Mouse (Mus musculus) left cerebral cortex, postnatal 4 days (tissue): ENCODE results near the gene Smim1. TPM values are rescaled to one million over a fixed set of nuclear protein-coding genes. Genes with fewer than 3 reads are reported as not detected.

Experiments
- DNase-seq: peaks from one replicate; pipeline ENCODE4 v3.0.0-alpha.2; 2022
- intact Hi-C: fragments of 180-260 bp; cut with DNase I; formaldehyde crosslinking; loops from one replicate; pipeline ENCODE4 v1.15.1; 2025
- total RNA-seq, 2 experiments: library from RNA; stranded (reverse); gene quantifications; 2 replicates each; pipeline ENCODE4 v1.2.3; 2021

Gene Smim1
- 1 to 10 TPM; 2.0 to 2.1 TPM for total RNA-seq

DNA sequence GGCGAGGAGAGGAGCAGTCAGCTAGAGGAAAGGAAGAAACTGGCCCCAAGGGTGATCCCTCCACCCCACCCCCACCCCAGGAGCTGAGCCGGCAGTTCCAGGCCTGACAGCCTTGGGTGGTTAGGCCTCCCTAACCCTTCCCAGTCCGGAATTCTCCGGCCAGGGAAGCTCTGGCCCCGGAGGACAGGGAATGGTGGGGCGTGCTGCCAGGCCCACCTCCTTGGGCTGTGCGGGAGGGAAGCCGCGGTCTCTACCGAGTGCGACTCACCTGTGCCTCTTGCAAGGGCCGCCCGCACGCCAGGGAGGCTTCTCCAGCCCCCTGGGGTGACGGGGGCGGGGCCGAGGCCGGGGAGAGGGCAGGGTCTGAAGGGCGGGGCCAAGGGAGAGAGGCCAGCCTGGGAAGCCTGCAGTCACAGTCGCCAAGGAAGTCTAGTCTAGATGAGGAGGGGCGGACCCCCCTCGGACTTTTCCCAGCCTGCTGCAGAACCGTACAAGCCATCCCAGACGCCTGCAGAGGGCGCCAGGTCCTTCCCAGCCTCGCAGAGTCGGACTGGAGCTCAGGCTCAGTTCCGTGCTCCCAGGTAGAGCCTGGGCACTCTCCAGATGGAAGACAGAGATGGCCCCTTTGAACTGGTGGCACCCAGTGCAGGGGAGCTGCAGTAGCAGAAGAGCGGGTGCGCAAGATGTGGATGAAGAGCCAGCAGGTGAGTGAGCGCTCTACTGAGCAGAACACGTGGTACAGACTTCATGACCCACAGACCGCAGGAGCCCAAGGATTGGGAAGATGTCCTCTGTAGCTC lies at the start of gene Smim1:
Smim1 (minus strand) TSS at position 590 of the 800 bp plus-strand sequence.
- intact Hi-C loops, result no loop called here
- DNase-seq, result peak; percentile 69

DNA sequence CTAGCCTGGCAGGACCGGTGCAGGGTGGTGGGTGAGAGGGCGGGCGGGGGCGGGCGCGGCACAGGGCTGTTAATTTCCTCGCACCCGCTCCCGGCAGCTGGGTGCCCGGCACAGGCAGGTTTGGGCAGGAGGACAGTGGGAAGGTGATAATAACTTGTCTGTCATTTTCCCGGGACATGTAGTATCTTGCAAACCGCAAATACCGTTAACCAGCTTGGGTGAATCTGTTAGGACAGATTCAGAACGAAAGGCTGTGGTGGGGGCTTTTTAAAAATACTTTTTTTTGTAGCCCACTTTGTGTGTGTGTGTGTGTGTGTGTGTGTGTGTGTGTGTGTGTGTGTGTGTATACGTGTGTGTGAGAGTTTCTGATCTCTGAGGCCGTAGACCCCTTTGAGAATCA lies 45.9 kb upstream of the Smim1 start:
- intact Hi-C loops, result no loop called here
- no peak for DNase-seq

DNA sequence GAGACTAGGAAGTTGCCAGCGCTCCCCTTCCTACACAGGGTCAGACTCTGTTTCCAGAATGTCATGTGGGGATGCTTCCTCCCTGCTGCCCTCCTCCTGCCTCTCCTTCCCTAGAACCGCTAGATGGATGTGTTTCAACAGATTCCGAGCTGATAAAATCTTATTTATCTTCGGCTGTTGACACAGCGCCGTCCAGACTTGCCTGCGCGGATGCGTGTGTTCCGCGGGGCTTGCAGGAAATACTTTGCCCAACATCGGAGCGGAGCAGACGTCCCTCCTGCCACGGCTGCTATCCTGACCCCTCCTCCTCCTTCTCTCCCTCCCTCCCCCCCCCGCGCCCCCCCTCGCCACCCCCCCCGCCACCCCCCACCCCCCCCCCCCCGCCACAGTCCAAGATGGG lies 45.5 kb upstream of the Smim1 start:
- DNase-seq, result no peak

GRCm38 (mm10) chr4:154070896-154071295 lies 44.9 kb upstream of the Smim1 start:
- intact Hi-C loops, result no loop called here
- DNase-seq, result peak; percentile 57

More for the DNA sequence above, 45.5 kb upstream of the Smim1 start:
- intact Hi-C loops, result no loop called here

DNA sequence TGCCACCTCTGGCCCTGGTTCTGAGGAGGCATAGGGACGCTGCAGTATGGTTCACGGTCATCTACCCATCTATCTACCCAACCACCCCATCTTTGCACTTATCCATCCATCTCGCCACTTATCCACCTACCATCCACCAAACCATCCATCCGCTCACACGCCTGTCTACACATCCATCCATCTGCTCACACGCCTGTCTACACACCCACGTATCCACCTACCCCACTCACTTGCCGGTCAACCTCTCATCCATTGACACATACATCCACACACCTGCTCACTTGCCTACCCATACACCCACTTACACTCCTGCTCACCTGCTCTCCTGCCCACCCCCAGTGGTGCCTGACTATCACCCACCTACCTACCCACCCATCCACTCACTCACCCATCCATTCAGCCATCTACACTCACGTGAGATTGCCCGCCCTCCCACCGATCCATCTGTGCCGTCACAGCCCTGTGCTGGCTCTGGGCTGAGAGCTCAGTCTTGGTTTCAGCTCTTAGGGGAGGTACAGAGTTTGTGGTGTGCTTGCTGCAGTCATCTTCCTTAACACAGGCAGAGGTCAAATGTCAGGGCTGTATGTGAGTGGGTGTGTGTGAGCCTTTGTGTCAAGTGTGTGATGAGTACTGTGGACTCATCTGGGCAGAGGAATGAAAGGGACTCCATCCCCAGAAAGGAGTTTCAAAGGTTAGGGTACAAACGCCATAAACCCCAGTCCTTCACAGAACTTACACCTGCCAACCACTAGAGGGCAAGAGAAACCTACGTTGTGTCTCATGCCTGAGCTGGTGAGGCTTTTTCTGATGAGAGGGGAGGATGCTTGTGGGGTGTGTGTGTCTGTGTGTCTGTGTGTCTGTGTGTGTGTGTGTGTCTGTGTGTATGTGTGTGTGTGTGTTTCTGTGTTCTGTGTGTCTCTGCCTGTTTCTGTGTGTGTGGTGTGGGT lies 39.1 kb upstream of the Smim1 start:
- peak; percentile 27 for DNase-seq
- intact Hi-C loops, result loop anchor here (5.0 to 10.0 kb wide), 2 partner anchors 77 to 230 kb away; partner anchors contain the start of genes Trp73 and Wrap73

DNA sequence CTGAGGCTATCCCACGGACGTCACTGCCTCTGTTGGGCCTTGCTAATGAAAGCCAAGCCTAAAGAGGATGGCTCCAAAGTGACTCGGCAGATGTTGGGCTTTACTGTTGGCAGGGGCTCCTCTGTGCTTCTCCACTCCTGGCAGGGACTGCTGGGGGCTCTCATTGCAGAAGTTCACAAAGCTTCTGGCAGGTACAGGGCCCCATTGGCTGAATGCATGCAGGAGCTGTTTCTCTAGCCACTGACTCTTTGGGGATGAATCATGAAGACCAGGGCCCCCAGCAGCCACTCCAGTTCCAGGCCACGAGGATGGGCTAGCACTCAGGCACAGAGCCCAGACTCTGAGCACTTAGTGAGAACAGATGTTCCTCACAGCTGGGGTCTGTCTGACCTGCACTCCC lies 31.7 kb upstream of the Smim1 start:
- intact Hi-C loops, result no loop called here

GRCm38 (mm10) chr4:154056661-154057060 lies 30.6 kb upstream of the Smim1 start:
- intact Hi-C loops, result no loop called here
- no peak for DNase-seq

More for the DNA sequence above, 31.7 kb upstream of the Smim1 start:
- DNase-seq, result no peak

DNA sequence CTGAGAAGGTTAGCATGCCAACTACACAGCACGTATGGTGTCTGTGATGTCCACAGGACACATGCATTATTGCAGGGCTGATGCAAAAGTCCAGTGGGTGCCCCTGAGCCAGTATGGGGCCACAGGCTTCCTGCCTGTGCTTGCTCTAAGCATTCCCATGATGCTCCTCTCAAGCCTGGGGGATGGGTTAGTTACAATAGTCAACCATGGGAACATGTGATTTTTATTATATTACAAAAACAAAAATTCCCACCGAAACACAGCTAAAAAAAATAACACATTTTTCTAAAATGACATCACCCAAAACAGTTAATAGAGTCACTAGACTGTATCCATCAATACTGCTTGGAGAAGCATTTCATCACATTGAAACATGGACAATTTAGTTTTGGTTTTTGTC lies 30.0 kb upstream of the Smim1 start:
- intact Hi-C loops, result no loop called here
- no peak for DNase-seq

- intact Hi-C loops, result no loop called here
- no peak for DNase-seq
These were observed 29.5 kb upstream of the Smim1 start for GRCm38 (mm10) chr4:154055482-154055881.

DNA sequence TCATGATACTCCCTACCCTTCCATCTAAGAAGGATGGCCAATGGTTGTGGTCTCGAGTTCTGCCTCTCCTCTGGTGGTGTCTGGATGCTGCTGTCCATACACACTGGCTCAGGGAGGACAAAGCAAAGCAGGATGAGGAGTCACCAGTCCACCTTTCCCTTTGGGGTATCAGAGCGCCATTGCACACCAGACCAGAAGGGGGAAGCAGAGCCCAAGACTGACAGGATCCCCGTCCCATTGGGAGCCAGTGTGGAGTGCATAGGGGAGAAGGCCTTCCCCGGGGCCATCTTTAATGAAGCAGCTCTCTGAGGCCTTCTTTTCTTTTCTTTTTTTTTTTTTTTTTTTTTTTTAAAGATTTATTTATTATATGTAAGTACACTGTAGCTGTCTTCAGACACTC lies 27.0 kb upstream of the Smim1 start:
- intact Hi-C loops, result no loop called here
- DNase-seq, result no peak

- intact Hi-C loops, result no loop called here
- DNase-seq, result no peak
These were observed 25.4 kb upstream of the Smim1 start for GRCm38 (mm10) chr4:154051401-154051800.

DNA sequence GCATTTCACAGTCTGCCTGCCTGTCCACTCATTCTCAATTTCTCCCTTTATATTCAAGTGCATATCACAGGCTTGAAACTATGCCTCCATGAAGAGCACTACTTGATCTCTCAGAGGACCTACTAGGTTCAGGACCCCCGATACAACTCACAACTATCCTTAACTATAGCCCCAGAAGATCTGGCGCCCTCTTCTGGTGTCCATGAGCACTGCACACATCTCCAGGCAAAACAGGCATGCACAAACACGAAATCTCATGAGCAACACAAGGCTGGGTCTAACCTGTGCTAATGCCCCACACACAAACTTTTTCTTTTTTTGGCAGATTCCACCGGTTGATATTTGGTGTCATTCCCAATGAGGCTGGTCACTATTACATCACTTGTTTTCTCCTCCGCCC lies 19.8 kb upstream of the Smim1 start:
- DNase-seq, result no peak
- intact Hi-C loops, result no loop called here

DNA sequence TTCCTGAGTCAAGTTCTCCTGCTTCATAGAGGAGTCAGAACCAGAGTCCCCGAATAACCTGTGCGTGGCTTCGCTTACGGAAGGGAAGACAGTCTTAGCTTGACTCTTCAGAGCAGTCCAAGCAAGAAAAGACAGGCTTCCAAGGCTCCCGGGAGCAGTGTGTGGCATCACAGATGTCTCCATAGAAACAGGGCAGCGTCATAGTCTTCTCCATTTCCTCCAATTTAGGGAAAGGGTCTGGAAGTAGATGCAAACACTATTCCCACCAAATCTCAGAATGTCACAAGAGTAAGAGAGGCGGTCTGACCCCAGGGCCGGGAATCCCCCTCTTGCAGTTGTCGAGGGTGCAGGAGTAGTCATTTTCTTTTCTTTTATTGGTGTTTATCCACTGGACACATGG lies 16.5 kb upstream of the Smim1 start, which contains the start of gene Ccdc27:
Ccdc27 (minus strand) TSS at position 101 of the 400 bp plus-strand sequence.
- no peak for DNase-seq
- intact Hi-C loops, result no loop called here

- intact Hi-C loops, result no loop called here
- DNase-seq, result no peak
These were observed 11.1 kb upstream of the Smim1 start for GRCm38 (mm10) chr4:154037123-154037522.

DNA sequence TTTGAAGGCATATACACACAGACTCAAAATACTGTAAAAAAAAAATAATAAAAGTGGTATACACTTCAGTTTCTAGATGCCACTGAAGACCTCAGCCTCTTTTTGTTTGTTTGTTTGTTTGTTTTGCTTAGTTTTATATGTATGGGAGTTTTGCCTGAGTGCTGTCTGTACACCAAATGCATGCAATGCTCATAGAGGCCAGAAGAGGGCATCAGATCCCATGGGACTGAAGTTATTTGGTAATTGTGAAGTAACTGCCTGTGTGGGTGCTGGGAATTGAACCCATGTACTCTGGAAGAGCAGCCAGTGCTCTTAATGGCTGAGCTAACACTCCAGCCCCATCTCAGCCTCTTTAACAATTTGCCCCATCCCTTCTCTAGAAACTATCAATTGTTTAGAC lies 2.6 kb upstream of the Smim1 start:
- intact Hi-C loops, result no loop called here
- no peak for DNase-seq

DNA sequence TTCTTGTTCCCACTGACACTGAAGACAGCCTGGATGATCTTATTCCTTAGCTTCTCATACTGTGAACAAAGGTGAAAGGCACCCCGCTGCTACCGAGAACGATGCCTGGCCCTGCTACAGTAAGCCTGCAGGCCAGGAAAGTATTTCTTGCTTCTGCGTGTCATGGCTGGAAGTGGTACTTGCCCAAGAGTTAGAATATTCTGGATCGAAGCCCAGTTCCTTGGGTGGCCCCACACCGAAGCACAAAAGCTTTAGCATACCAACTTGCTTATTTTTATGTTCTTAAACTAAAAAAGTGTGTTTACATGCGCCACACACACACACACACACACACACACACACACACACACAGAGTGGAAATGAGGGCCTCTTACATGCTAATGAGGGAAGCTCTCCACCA lies 2.0 kb upstream of the Smim1 start:
- intact Hi-C loops, result no loop called here
- DNase-seq, result no peak

DNA sequence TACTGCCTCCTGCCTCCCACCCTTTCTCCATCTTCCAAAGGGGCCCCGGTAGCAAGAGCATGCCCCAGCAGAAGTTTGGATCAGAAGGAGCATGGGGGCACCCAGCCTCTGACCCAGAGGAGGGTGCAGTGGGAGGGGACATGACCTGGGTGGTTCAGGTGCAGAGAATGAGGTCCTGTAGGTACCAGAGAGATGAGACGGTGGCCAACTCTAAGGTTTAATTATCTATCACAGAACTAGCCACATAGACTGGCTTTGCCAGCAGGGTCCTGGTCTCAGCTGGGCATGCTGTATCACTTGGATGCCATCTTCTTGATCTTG lies 371 bp upstream of the Smim1 start:
- DNase-seq, result no peak
- intact Hi-C loops, result no loop called here

- no peak for DNase-seq
- intact Hi-C loops, result no loop called here
These were observed 1.1 kb downstream of the Smim1 start for GRCm38 (mm10) chr4:154024729-154025521.

DNA sequence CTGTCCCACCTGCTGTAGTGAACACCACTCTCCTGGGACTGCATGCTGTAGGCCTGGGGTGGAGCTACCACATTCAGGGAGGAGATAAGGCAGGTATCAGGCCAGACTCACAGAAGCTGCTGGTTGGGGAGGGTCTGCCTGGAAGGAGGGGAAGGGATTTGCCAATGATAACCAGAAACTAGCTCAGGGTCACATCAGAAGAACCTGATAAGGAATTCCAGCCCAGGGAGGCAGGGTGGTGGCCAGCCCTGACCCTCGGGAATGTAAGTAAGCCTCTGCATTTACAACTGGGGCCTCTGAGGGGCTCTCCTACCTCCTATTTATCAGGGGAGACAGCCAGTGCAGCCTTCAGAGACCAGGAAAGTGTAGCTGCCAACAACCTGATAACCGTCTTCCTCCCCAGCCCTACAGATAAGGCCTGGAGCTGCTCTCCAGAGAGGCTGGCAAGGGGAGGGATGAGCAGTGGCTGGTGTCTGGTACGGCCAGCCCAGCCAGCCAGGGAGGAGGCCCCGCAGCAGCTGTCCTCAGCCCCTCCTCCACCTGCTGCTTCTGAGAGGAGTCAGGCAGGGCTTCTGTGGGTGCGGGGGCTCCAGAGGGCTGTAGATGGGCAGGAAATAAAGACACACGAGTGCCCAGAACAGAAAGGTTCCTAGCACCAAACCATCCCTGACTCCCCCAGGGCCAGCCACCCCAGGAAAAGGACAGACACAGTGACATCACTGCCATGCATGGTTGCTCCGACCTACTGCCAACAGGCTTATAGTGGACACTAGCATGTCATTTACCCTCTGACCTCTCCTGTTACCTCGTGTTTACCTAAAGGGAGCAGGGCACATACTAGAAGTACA lies 2.1 kb downstream of the Smim1 start:
- intact Hi-C loops, result no loop called here
- peak; percentile 32 for DNase-seq

GRCm38 (mm10) chr4:154022844-154023243 lies 3.2 kb downstream of the Smim1 start:
- intact Hi-C loops, result no loop called here
- DNase-seq, result peak; percentile 34
